Mouse (Mus musculus): ENCODE measurements around the gene Gigyf1.

The Gigyf1 gene

GRCm38 (mm10) chr5:137514811-137515210 is 3.5 kb upstream of the Gigyf1 start:
- DNase-seq, result no peak

DNA sequence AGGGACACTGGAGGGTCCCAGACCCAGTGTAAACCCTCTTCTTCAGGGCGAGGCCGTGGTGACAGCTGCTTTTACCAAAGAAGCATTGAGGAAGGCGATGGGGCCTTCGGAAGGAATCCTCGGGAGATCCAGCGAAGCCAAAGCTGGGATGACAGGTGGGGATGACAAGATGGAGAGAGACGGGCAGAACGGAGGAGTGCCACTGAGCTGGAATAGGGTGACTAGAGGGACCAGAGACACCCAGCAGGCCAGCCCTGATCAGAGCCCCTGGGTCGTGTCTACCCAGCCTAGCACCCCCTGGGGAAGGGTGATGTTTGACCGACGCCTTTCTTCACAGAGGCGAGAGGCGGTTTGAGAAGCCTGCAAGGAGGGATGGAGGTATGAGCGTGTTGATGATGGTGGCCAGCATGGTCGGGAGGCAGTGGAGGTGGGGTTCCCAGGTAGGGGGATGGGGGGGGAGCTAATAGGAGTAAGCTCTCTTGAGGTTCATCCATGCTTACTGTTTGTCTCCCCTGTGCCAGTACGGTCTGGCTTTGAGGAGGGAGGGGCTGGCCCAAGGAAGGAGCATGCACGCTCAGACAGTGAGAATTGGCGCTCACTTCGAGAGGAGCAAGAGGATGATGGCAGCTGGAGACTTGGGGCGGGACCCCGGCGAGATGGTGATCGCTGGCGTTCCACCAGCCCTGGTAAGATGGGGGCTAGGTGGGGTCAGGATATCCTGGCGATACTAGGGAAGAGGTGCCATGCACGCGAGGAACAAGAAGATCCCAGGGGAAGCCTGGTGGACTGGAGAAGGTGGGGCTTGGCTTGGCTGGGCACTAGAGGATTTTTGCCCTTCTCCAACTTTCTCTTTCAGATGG is 1.6 kb downstream of the Gigyf1 start:
- DNase-seq, result no peak

DNA sequence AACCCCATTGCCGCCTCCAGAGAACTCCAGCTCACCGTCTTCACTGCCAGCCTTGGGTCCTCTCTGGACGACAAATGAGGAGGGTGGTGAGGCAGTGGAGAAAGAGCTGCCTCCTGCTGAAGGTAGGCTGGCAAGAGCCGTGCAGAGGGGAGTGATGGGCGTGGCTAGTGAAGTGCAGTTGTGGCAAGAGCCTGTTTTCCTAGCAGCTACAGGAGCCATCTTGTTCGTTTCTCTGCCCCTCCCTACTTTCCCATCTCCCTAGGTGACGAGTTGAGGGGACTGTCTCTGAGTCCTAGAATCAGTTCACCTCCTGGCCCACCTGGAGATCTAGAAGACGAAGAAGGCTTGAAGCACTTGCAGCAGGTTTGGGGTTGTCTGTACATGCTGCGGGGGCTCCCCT is 3.5 kb downstream of the Gigyf1 start:
- no peak for DNase-seq

DNA sequence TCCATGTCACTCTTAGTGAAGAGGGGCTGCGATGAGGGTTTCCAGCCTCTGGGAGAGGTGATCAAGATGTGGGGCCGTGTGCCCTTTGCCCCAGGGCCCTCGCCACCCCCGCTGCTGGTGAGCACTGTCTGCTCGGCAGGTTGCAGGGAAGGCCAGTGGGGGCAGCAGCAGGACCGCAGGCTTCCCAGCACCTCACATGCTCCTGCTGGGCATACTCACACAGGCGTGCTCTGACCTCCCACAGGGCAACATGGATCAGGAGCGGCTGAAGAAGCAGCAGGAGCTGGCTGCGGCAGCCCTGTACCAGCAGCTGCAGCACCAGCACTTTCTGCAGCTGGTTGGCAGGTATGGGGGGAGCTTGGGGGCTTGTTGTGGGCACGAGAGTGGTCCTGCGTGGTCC is 4.4 kb downstream of the Gigyf1 start:
- DNase-seq, result no peak

GRCm38 (mm10) chr5:137523396-137524250 is 5.3 kb downstream of the Gigyf1 start:
- DNase-seq, result no peak

DNA sequence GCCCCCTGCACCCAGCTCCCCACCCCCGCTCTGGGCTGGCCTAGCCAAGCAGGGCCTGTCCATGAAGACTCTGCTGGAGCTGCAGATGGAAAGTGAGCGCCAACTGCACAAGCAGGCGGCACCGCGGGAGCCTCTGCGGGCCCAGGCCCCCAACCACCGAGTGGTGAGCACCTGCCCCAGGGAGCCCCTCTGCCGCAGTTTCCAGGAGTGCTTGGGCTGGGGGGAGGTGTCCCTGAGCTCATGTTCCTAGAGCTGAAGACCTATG is 5.8 kb downstream of the Gigyf1 start:
- DNase-seq, result no peak

DNA sequence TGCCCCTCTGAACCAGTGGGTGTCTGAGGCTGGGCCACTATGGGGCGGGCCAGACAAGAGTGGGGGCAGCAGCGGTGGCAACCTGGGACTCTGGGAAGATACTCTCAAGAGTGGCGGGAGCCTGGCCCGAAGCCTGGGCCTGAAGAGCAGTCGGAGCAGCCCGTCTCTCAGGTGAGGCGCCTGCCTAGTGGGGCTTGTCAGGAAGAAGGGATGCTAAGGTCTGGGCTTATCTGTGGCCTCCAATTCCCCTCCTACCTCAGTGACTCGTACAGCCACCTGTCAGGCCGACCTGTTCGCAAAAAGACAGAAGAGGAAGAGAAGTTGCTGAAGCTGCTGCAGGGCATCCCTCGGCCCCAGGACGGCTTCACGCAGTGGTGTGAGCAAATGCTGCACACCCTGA is 6.3 kb downstream of the Gigyf1 start:
- DNase-seq, result no peak

- no peak for DNase-seq
Observed at GRCm38 (mm10) chr5:137525511-137525910, 7.2 kb downstream of the Gigyf1 start.

DNA sequence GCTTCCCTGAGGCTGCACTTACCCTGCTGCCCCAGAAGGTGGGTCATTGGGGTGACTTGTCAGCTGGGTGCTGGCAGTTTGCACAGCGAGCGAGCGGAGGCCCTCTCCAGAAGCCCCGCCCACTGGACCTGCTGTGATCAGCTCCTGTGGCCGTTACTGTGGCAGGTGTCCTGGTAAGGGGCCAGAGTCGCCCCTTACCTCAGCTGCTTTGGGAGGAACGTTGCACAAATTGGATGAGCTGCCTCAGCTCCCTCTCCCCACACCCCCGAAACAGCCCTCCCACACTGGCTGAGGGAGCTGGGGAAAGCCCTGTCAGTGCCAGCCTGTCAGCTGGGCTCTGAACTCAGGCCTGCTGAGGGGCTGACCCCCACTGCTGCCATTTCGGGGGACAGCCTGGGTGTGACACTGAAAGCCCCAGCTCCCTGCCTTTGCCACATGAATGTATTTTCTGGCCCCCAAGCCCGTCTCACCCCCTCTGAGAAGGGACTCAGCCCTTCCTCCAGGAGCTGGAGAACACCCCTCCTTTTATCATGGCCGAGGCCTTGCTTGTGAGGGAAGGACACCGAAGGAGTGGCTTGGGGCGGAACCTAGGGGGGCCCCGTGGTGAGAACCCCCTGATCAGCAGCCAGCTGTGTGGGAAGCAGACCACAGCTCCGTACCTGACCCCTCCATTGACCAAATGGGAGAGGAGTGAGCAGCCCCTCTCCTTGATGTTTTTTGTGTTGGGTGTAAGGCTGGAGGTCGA is 8.0 kb downstream of the Gigyf1 start:
- DNase-seq, result peak; percentile 60

DNA sequence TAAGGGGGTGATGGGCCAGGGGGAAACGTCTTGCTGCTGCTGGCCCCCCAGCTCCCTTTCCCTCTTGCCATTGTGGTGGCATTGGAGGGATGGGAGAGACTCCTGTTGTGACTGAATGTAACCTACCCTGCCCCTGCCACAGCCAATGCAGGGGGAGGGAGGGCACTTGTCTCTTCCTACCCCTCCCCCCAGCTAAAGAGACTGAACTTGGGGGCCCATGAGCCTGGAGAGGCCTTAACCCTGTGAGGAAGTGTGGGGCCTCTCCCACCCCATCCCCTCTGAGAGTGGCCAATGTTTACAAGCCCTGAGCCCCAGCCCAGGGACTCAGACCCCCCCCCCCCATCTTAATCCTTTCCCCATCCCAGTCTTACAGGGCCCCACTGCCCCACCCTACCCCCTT is 9.1 kb downstream of the Gigyf1 start:
- no peak for DNase-seq

DNA sequence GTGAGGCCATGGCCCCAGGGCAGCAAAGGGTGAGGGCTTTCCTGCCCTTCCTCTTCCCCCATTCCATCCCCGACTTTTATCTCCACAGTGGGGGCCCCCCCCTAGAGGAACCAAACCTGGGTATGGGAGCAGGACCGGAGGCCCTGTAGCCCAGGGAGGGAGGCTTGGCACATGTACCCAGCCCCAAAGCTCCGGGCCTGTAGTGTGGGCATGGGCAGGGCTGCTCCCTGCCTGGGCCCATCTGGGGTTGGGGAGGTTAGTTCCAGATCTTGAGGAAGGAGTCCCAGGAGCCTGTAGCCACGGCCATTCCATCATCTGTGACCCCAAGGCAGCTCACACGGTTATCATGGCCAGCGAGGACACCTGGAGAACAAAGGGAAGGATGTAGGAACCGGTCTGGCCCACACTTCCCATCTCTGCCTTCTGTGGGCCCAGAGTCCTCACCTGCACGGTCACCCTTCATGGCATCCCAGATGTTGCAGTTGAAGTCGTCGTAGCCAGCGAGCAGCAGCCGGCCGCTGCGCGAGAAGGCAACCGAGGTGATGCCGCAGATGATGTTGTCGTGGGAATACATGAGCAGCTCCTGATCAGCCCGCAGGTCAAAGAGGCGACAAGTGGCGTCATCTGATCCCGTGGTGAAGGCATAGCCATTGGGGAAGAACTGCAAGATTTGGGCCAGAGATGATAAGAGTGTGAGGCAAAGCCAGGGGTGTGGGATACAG is 10.1 kb downstream of the Gigyf1 start:
- no peak for DNase-seq

- DNase-seq, result peak; percentile 21
Observed at GRCm38 (mm10) chr5:137529221-137529995, 11.1 kb downstream of the Gigyf1 start.

- DNase-seq, result peak; percentile 26
Observed at GRCm38 (mm10) chr5:137530075-137530474, 11.7 kb downstream of the Gigyf1 start.

- DNase-seq, result peak; percentile 81
Observed at GRCm38 (mm10) chr5:137530588-137531413, 12.5 kb downstream of the Gigyf1 start.

DNA sequence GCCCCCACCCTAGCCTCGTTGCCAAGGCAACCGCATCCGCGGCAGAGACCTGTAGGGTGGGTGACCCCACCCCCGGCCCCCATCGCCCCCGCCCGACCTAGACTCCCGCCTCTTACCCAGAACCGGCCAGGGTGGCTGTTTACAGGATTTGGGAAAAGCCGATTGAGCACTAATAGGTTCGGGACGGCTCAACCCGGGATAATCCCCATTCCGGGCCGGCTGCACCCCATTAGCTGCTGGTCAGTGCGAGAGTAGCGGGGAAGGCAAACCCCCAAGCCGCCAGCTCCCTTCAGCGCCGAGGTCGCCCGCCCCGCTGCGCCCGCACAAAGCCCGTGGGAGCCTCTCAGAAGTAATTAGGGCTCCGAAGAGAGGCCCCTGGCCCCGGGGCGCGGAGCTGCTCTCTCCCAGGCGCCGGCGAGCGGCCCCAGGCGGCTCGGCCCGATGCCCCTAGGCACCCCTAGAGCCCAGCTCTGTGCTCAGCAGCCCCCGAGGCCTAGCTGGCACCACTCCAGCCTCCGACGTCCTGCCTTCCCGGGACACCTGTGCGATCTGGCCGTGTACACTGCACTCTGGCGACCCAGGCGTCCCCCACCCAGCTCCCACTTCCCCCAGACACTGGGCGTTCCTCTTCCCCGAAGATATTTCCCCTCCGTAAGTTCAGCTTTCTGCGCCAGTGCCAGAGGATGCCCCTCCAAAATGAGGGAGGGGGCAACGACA is 13.2 kb downstream of the Gigyf1 start:
- DNase-seq, result peak; percentile 65

- DNase-seq, result peak; percentile 55
Observed at GRCm38 (mm10) chr5:137532131-137532807, 13.9 kb downstream of the Gigyf1 start.

GRCm38 (mm10) chr5:137532808-137533116 is 14.4 kb downstream of the Gigyf1 start:
- no peak for DNase-seq

- peak; percentile 96 for DNase-seq
Observed at GRCm38 (mm10) chr5:137533117-137533827, 14.9 kb downstream of the Gigyf1 start, which contains the start of the genes Epo and Gnb2. Epo (minus strand) TSS chr5:137533242. Gnb2 (minus strand) TSS chr5:137533510.

DNA sequence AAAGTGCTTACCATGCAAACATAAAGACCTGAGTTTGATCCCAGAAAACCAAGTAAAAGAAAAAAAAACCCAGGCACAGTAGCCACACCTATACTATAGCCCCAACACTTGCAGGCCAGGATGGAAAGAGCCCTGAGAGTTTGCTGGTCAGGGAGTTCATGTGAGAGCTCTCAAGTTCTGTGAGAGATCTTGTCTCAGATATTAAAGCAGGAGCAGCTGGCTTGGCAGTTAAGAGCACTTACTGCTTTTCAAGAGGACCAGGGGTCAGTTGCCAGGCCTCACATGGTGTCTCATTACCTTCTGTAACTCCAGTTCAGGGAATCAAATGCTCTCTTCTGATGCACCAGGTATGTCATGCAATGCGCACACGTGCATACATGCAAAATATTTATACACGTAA is 16.4 kb downstream of the Gigyf1 start:
- DNase-seq, result no peak
